Mouse (Mus musculus): Measurements from ENCODE around the gene Crat. TPM values are rescaled to one million over a fixed set of nuclear protein-coding genes. Genes with fewer than 3 reads are reported as not detected.

The Crat gene
- polyA plus RNA-seq, 1 experiment from 2014 or later: 67.9 TPM

GRCm38 (mm10) chr2:30450530-30450929 is 34.9 kb upstream of the Crat start:
- no peak for ATAC-seq (ENCODE audit: insufficient number of reproducible peaks, low FRiP score)
- peaks cover 79% of the 10 kb centered on the region for H3K36me3 ChIP-seq
- H3K4me2 ChIP-seq: no peak overlapping the region
- no peaks in the 10 kb centered on the region for H3K27me3 ChIP-seq (replicated peaks)
- no peak overlapping the region for H3K9ac ChIP-seq
- H3K27ac ChIP-seq (ENCODE audit: poor library complexity, severe bottlenecking): no peak overlapping the region
- peaks cover 36% of the 10 kb centered on the region for H3K4me1 ChIP-seq (replicated peaks)
- H3K4me3 ChIP-seq: no peak overlapping the region
- peaks cover 14% of the 10 kb centered on the region; the same call in 1 of the 2 replicates for H3K9me3 ChIP-seq (replicated peaks)
- WGBS: 77% methylated on average over 1 of the region's 1 CpGs

GRCm38 (mm10) chr2:30448371-30448770 is 32.8 kb upstream of the Crat start:
- H3K4me3 ChIP-seq: no peak overlapping the region
- no peak for ATAC-seq (ENCODE audit: insufficient number of reproducible peaks, low FRiP score)
- 90% methylated on average over 7 of the region's 7 CpGs for WGBS
- no peaks in the 10 kb centered on the region for H3K27me3 ChIP-seq (replicated peaks)
- peaks cover 14% of the 10 kb centered on the region; the same call in 1 of the 2 replicates for H3K9me3 ChIP-seq (replicated peaks)
- H3K4me1 ChIP-seq (replicated peaks): peaks cover 48% of the 10 kb centered on the region
- H3K9ac ChIP-seq: no peak overlapping the region
- H3K27ac ChIP-seq (ENCODE audit: poor library complexity, severe bottlenecking): no peak overlapping the region
- no peak overlapping the region for H3K4me2 ChIP-seq
- peaks cover 82% of the 10 kb centered on the region for H3K36me3 ChIP-seq

- ATAC-seq (ENCODE audit: insufficient number of reproducible peaks, low FRiP score): no peak
Observed at GRCm38 (mm10) chr2:30446891-30447826, 31.5 kb upstream of the Crat start.

GRCm38 (mm10) chr2:30445312-30445711 is 29.7 kb upstream of the Crat start:
- Histone ChIP-seq H3K27ac (ENCODE audit: poor library complexity, severe bottlenecking) (peak overlapping the region; percentile 100), H3K9me3 (replicated peaks) (peaks cover 11% of the 10 kb centered on the region; the same call in 1 of the 2 replicates), H3K9ac (peak overlapping the region; percentile 69), H3K4me1 (replicated peaks) (peaks cover 70% of the 10 kb centered on the region), H3K4me2 (peak overlapping the region; percentile 22), H3K4me3 (no peak overlapping the region), H3K27me3 (replicated peaks) (no peaks in the 10 kb centered on the region), H3K36me3 (peaks cover 64% of the 10 kb centered on the region)
- ATAC-seq (ENCODE audit: insufficient number of reproducible peaks, low FRiP score): peak; percentile 51
- WGBS: 27% methylated on average over 2 of the region's 2 CpGs

More at GRCm38 (mm10) chr2:30446891-30447826, 31.5 kb upstream of the Crat start:
- 74% methylated on average over 10 of the region's 10 CpGs for WGBS
- H3K27me3 ChIP-seq (replicated peaks): no peaks in the 10 kb centered on the region
- no peak overlapping the region for H3K4me2 ChIP-seq
- peaks cover 54% of the 10 kb centered on the region for H3K4me1 ChIP-seq (replicated peaks)
- H3K36me3 ChIP-seq: peaks cover 75% of the 10 kb centered on the region
- peak overlapping the region; percentile 100 for H3K27ac ChIP-seq (ENCODE audit: poor library complexity, severe bottlenecking)
- H3K9me3 ChIP-seq (replicated peaks): peaks cover 14% of the 10 kb centered on the region; the same call in 1 of the 2 replicates
- H3K4me3 ChIP-seq: no peak overlapping the region
- H3K9ac ChIP-seq: peak overlapping the region; percentile 36; the same call in 1 of the 2 replicates

- Histone ChIP-seq H3K27me3 (replicated peaks) (no peaks in the 10 kb centered on the region), H3K36me3 (peaks cover 60% of the 10 kb centered on the region), H3K4me2 (peak overlapping the region; percentile 74), H3K4me1 (replicated peaks) (peaks cover 79% of the 10 kb centered on the region), H3K9me3 (replicated peaks) (peaks cover 2% of the 10 kb centered on the region; the same call in 1 of the 2 replicates), H3K4me3 (no peak overlapping the region), H3K27ac (ENCODE audit: poor library complexity, severe bottlenecking) (peak overlapping the region; percentile 100), H3K9ac (peak overlapping the region; percentile 84; the same call in 1 of the 2 replicates)
- no peak for ATAC-seq (ENCODE audit: insufficient number of reproducible peaks, low FRiP score)
Observed at GRCm38 (mm10) chr2:30444450-30444849, 28.8 kb upstream of the Crat start.

- H3K4me2 ChIP-seq: peak overlapping the region; percentile 74
- peaks cover 83% of the 10 kb centered on the region for H3K4me1 ChIP-seq (replicated peaks)
- peak overlapping the region; percentile 84 for H3K9ac ChIP-seq
- ATAC-seq (ENCODE audit: insufficient number of reproducible peaks, low FRiP score): no peak
- 57% methylated on average over 5 of the region's 5 CpGs for WGBS
- peak overlapping the region; percentile 100 for H3K27ac ChIP-seq (ENCODE audit: poor library complexity, severe bottlenecking)
- H3K9me3 ChIP-seq (replicated peaks): no peaks in the 10 kb centered on the region
- H3K27me3 ChIP-seq (replicated peaks): no peaks in the 10 kb centered on the region
- H3K4me3 ChIP-seq: no peak overlapping the region
- H3K36me3 ChIP-seq: peaks cover 60% of the 10 kb centered on the region
Observed at GRCm38 (mm10) chr2:30444006-30444405, 28.4 kb upstream of the Crat start.

GRCm38 (mm10) chr2:30443281-30443680 is 27.7 kb upstream of the Crat start:
- Histone ChIP-seq H3K4me1 (replicated peaks) (peaks cover 84% of the 10 kb centered on the region), H3K9me3 (replicated peaks) (no peaks in the 10 kb centered on the region), H3K27ac (ENCODE audit: poor library complexity, severe bottlenecking) (peak overlapping the region; percentile 100), H3K4me3 (no peak overlapping the region; the same call in 1 of the 2 replicates), H3K4me2 (peak overlapping the region; percentile 74), H3K36me3 (peaks cover 62% of the 10 kb centered on the region), H3K9ac (peak overlapping the region; percentile 84), H3K27me3 (replicated peaks) (no peaks in the 10 kb centered on the region)
- no peak for ATAC-seq (ENCODE audit: insufficient number of reproducible peaks, low FRiP score)
- 55% methylated on average over 4 of the region's 4 CpGs for WGBS

- Histone ChIP-seq H3K4me2 (peak overlapping the region; percentile 74), H3K9ac (peak overlapping the region; percentile 84), H3K36me3 (peaks cover 62% of the 10 kb centered on the region), H3K4me1 (replicated peaks) (peaks cover 82% of the 10 kb centered on the region), H3K9me3 (replicated peaks) (no peaks in the 10 kb centered on the region), H3K4me3 (peak overlapping the region; percentile 39), H3K27me3 (replicated peaks) (no peaks in the 10 kb centered on the region), H3K27ac (ENCODE audit: poor library complexity, severe bottlenecking) (peak overlapping the region; percentile 100)
- ATAC-seq (ENCODE audit: insufficient number of reproducible peaks, low FRiP score): no peak
- 33% methylated on average over 5 of the region's 5 CpGs for WGBS
Observed at GRCm38 (mm10) chr2:30442498-30442890, 26.9 kb upstream of the Crat start.

GRCm38 (mm10) chr2:30441518-30442497 is 26.2 kb upstream of the Crat start:
- Histone ChIP-seq H3K9ac (peak overlapping the region; percentile 84), H3K4me3 (peak overlapping the region; percentile 39), H3K27ac (ENCODE audit: poor library complexity, severe bottlenecking) (peak overlapping the region; percentile 100), H3K27me3 (replicated peaks) (no peaks in the 10 kb centered on the region), H3K4me1 (replicated peaks) (peaks cover 76% of the 10 kb centered on the region), H3K9me3 (replicated peaks) (no peaks in the 10 kb centered on the region), H3K36me3 (peaks cover 59% of the 10 kb centered on the region), H3K4me2 (peak overlapping the region; percentile 74)
- ATAC-seq (ENCODE audit: insufficient number of reproducible peaks, low FRiP score): peak; percentile 72
- WGBS: 7% methylated on average over 15 of the region's 15 CpGs

- Histone ChIP-seq H3K27me3 (replicated peaks) (no peaks in the 10 kb centered on the region), H3K27ac (ENCODE audit: poor library complexity, severe bottlenecking) (peak overlapping the region; percentile 100), H3K4me1 (replicated peaks) (peaks cover 71% of the 10 kb centered on the region), H3K36me3 (peaks cover 51% of the 10 kb centered on the region), H3K9me3 (replicated peaks) (no peaks in the 10 kb centered on the region), H3K4me2 (peak overlapping the region; percentile 74), H3K4me3 (peak overlapping the region; percentile 4; the same call in 1 of the 2 replicates), H3K9ac (peak overlapping the region; percentile 84)
- WGBS: 7% methylated on average over 12 of the region's 12 CpGs
- ATAC-seq (ENCODE audit: insufficient number of reproducible peaks, low FRiP score): peak; percentile 52
Observed at GRCm38 (mm10) chr2:30440701-30441517, 25.3 kb upstream of the Crat start.

Measured in heart, embryonic 12.5 days (tissue).